Mouse (Mus musculus): Measurements from ENCODE around the gene Agap3.

The Agap3 gene

DNA sequence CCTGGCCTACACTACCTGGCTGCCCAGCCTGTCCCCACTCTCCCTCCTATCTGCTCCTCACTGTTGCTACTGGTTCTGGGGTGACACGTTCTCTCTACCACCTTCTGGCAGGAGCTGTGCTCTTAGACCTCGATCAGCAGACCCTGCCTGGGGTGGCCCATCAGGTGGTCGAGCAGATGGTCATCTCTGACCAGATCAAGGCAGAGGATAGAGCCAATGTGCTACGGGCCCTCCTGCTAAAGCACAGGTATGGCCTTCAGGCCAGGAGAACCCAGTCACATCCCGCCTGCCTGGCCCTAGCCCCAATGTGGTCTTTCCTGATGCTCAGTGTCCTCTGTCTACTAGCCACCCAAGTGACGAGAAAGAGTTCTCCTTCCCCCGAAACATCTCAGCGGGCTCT is 18.0 kb upstream of the Agap3 start:
- DNase-seq = no peak

GRCm38 (mm10) chr5:24441187-24441586 is 10.8 kb upstream of the Agap3 start:
- DNase-seq = no peak

DNA sequence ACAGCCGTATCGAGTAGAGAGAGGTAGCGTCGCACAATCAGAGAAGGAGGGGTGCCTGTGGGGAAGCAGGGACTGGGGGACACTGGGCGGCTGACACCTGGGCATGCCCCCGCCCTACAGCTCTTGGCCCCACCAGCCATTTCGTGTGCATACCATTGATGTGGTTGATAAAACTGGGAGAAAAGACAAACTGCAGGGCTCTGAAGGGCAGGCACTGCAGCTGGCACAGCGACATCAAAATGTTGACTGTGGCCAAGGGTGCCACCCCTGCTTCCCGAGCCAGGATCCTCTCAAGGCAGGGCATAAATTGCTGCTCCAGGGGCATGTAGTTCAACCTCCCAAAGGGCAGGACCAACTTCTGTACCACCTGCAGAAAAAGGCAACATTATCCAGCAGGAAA is 9.9 kb upstream of the Agap3 start:
- no peak for DNase-seq

DNA sequence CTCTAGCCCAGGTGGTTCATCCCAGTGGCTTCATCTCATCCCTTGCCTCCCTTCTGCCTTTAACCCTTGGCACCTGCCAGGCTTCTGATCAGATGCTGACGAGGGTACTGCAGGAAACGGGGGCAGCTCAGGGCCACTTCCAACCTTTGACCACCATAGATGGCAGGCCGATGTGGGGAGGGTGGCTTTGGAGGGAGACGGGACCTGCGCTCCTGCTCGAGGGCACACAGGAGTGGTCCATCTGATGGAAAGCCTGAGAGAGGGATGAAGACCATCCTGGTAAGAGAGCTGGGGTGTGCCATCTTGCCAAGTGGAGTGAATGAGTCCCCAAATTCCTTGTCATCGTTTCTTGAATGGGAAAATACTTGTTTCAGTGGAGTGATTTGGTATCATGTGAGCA is 8.8 kb upstream of the Agap3 start:
- DNase-seq = no peak

DNA sequence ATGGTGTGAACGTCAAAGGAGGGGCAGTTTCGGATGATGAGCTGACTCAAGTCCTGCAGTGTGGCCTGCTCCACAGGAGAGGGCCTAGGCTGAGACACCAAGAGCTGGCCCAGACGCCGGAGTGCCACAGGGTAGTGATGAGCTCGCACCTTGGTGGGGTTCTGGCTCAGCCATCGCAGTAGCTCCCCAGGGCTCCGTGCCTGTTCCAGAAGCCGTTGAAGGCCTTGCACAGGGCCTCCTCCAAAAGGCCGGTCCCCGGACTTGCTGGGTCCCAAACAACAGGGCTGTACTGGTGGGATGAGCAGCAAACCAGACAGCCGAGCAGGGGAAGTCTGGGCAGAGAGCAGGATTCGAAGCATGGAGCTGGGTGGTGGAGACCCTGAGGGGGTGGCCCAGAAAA is 8.1 kb upstream of the Agap3 start:
- DNase-seq = no peak

GRCm38 (mm10) chr5:24444746-24445427 is 7.1 kb upstream of the Agap3 start, which contains the start of gene Fastk:
Gene Fastk (minus strand): TSS chr5:24445287.
- DNase-seq = peak; percentile 96 to 98

GRCm38 (mm10) chr5:24445428-24446080 is 6.4 kb upstream of the Agap3 start:
- no peak for DNase-seq

GRCm38 (mm10) chr5:24446630-24447029 is 5.3 kb upstream of the Agap3 start:
- no peak for DNase-seq

DNA sequence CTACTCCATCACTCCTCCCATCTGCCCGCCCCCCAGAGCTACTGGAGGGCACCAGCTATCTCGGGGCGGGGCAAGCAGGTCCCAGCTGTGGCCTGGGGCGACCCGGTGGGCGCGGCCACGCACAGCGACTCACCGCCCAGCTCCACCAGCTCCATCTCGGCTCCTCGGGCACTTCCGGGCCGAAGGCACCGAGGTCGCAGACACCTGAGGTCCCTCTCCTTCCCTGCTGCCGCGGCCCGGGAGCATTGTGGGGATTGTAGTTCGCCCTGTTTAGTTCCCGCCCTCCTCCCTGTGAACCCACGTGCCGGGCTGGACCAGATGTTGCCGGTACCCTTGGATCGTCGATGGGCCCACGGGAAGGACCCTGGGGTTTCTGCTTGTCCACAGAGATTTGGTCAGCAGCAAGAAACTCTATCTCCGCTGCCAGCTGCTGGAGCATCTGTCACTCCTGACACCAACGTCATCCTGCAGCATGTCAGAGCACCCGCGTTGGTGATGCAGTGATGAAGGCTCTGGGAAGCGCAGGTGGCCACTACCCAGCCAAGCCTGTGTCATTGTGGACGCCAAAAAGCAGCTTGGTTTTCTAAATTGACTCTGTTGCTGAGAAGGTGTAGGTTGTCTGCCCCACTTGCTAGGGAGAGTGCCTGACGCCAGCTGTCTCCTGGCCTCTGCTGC is 4.2 kb upstream of the Agap3 start, which contains the start of gene Tmub1:
Gene Tmub1 (minus strand): TSS at position 231 of the 675 bp plus-strand sequence.
- DNase-seq = peak; percentile 85 to 96

DNA sequence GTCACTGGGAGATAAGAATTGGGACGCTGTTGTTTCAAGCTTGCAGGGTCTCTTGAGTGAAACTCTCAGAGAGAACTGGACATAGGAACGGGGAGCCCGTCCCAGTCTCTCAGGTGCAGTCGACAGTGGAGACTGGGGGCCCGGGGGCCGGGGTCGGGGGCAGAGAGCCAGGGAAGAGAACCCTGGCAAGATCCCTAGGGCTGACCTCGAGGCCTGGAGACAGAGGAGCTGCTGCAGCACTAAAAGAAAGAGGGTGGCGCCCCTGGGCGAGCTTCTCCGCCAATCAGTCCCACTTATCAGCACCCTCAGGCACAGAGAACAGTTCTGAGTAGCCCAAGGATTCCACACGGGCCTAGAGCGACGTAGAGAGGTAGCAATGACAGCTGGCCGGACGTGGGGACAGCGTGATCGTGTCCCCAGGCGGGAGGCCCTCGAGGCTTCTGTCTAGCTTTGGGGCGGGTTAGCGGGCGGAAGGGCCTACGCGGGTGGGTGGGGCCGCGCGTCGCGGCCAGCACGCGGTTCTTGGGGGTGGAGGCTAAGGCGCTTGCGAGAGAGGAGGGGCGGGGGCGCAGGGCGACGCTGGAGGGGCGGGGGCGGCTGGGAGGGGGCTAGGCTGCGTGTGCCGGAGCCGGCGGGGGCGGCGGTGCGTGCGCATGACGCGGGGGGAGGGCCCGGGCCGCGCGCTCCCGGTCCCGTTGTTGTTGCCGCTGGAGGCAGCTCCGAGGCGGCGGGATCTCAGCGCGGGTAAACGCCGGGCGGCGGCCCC is 530 bp upstream of the Agap3 start:
- DNase-seq = peak; percentile 83 to 94

DNA sequence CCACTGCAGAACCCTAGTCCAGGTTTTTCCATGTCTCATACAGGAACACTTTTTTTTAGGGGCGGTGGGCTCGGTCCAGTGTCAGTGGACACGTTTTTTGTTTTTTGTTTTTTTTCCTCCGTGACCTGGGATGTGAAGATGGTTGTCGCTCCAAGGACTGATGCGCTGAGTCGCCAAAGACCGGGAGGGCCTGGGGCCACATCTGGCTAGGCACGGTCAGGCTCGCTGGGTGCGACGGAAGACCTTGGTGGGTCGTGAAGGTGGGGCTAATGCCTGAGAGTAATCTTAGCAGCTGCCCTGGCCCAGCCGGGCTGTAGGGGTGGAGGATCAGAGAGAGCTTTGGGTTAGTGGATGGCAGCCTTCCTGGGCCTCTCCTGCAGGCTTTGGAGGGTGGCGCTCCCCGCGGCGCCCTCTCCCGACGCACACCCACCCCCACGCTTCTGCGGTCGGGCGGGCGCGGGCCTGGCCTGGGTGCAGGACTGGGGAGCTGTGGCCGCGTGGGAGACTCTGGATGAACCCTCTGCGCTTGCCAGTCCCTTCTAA is 785 bp downstream of the Agap3 start:
- DNase-seq = no peak

DNA sequence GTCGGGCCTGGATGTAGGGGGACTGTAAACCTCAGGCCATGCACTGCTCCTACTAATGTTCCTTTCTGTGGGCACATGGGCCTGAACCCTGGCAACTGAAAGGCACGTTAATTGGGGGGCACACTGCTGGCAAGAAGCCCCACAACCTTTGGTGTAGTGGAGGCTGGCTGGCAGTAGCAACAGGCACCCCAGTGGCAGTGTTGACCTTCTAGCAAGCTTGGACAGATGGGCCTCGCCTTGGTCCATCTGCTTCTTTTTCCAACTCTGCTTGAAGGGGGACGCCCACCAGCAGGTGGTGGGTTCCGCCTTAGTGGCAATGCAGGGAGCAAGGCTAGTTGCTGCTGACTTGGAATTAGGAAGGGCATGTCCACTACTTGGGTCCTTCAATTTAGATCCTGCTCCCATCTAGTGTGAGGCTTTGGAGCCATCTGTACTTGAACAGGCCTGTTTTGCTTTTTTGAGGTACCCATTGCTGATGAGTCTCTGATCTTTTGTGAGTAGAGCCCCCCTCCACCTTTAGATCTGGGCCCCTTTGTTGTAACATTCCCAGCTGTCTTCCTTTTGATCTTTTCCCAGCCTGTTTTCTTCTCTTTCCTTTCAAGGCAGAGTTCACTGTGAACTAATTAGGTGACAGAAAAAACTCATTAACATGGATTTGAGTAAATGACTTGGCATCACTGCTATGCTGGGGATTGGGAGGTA is 1.5 kb downstream of the Agap3 start:
- no peak for DNase-seq

- no peak for DNase-seq
Observed at GRCm38 (mm10) chr5:24453985-24454303, 2.0 kb downstream of the Agap3 start.

GRCm38 (mm10) chr5:24455076-24455475 is 3.1 kb downstream of the Agap3 start:
- DNase-seq = no peak

- DNase-seq = no peak
Observed at GRCm38 (mm10) chr5:24455613-24456012, 3.6 kb downstream of the Agap3 start.

- DNase-seq = no peak
Observed at GRCm38 (mm10) chr5:24466762-24467161, 14.8 kb downstream of the Agap3 start.

DNA sequence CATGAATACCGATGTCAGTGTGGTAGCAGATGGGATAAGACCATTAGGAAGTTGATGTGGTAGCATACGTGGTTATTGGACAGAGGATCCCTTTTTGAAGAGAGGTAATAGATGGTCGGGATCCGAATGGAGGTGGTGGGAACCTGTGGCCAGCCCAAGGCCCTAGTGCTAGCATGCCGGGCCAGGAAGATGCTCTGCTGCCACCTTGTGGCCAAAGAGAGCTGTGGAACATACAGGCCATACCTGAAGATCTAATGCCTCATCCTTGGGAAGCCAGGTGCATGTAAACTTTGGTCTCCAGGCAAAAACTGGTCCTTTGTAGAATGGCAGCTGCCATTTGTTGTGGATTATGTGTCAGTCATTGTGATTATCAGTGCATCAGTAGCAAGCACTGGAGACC is 18.6 kb downstream of the Agap3 start:
- DNase-seq = peak; percentile 85 to 91

GRCm38 (mm10) chr5:24472884-24473619 is 21.1 kb downstream of the Agap3 start:
- no peak for DNase-seq

GRCm38 (mm10) chr5:24474025-24474722 is 22.2 kb downstream of the Agap3 start:
- DNase-seq = no peak

- DNase-seq = peak; percentile 27 to 72
Observed at GRCm38 (mm10) chr5:24474723-24475261, 22.8 kb downstream of the Agap3 start.

Data from kidney, postnatal 25 days (tissue).